Mouse (Mus musculus): ENCODE measurements around the gene Pcnx2. TPM values are rescaled to one million over a fixed set of nuclear protein-coding genes. Genes with fewer than 3 reads are reported as not detected.

The Pcnx2 gene
- not detected in 2 replicates for polyA plus RNA-seq (2012; ENCODE audit: insufficient read depth, low replicate concordance)

GRCm38 (mm10) chr8:125897868-125898788, at the start of gene Pcnx2:
TSS of gene Pcnx2 (minus strand) at chr8:125898317.
- Histone ChIP-seq H3K4me3 (replicated peaks) (peak within 1 kb of the TSS; percentile 38), H3K36me3 (replicated peaks; ENCODE audit: low read length) (no peaks in the 10 kb centered on the region), H3K4me1 (peaks cover 6% of the 10 kb centered on the region; the same call in 1 of the 2 replicates), H3K27me3 (replicated peaks) (peaks cover 32% of the 10 kb centered on the region), H3K9me3 (no peaks in the 10 kb centered on the region)
- TF ChIP-seq GATA1 (IDR thresholded peaks at IDR 0.05; ENCODE audit: borderline replicate concordance, low read length) (no peak), FLI1 (IDR thresholded peaks at IDR 0.05; ENCODE audit: low read length) (no peak)

GRCm38 (mm10) chr8:125944511-125944910, 46.4 kb upstream of the Pcnx2 start:
- Histone ChIP-seq H3K4me1 (no peaks in the 10 kb centered on the region), H3K36me3 (replicated peaks; ENCODE audit: low read length) (no peaks in the 10 kb centered on the region), H3K27me3 (replicated peaks) (no peaks in the 10 kb centered on the region), H3K9me3 (peaks cover 10% of the 10 kb centered on the region; the same call in 1 of the 2 replicates), H3K4me3 (replicated peaks) (no peak overlapping the region)
- TF ChIP-seq GATA1 (IDR thresholded peaks at IDR 0.05; ENCODE audit: borderline replicate concordance, low read length), result no peak
- TF ChIP-seq FLI1 (IDR thresholded peaks at IDR 0.05; ENCODE audit: low read length), result no peak

- no peak for TF ChIP-seq GATA1 (IDR thresholded peaks at IDR 0.05; ENCODE audit: borderline replicate concordance, low read length)
- no peak for TF ChIP-seq FLI1 (IDR thresholded peaks at IDR 0.05; ENCODE audit: low read length)
- H3K36me3 ChIP-seq (replicated peaks; ENCODE audit: low read length), result no peaks in the 10 kb centered on the region
- no peak overlapping the region for H3K4me3 ChIP-seq (replicated peaks)
- H3K4me1 ChIP-seq, result no peaks in the 10 kb centered on the region
- peaks cover 6% of the 10 kb centered on the region for H3K27me3 ChIP-seq (replicated peaks)
- no peaks in the 10 kb centered on the region for H3K9me3 ChIP-seq
These were observed 37.5 kb upstream of the Pcnx2 start for GRCm38 (mm10) chr8:125935649-125936048.

- Histone ChIP-seq H3K9me3 (no peaks in the 10 kb centered on the region), H3K4me1 (no peaks in the 10 kb centered on the region; the same call in 1 of the 2 replicates), H3K4me3 (replicated peaks) (no peak overlapping the region), H3K36me3 (replicated peaks; ENCODE audit: low read length) (no peaks in the 10 kb centered on the region), H3K27me3 (replicated peaks) (peaks cover 6% of the 10 kb centered on the region)
- TF ChIP-seq FLI1 (IDR thresholded peaks at IDR 0.05; ENCODE audit: low read length), result no peak
- no peak for TF ChIP-seq GATA1 (IDR thresholded peaks at IDR 0.05; ENCODE audit: borderline replicate concordance, low read length)
These were observed 33.7 kb upstream of the Pcnx2 start for GRCm38 (mm10) chr8:125931822-125932221.

- H3K27me3 ChIP-seq (replicated peaks), result peaks cover 8% of the 10 kb centered on the region
- H3K36me3 ChIP-seq (replicated peaks; ENCODE audit: low read length), result no peaks in the 10 kb centered on the region
- H3K4me1 ChIP-seq, result no peaks in the 10 kb centered on the region; the same call in 1 of the 2 replicates
- TF ChIP-seq FLI1 (IDR thresholded peaks at IDR 0.05; ENCODE audit: low read length), result no peak
- no peak for TF ChIP-seq GATA1 (IDR thresholded peaks at IDR 0.05; ENCODE audit: borderline replicate concordance, low read length)
- no peak overlapping the region for H3K4me3 ChIP-seq (replicated peaks)
- no peaks in the 10 kb centered on the region for H3K9me3 ChIP-seq
These were observed 32.3 kb upstream of the Pcnx2 start for GRCm38 (mm10) chr8:125930276-125931046.

- H3K27me3 ChIP-seq (replicated peaks), result peaks cover 7% of the 10 kb centered on the region
- no peaks in the 10 kb centered on the region; the same call in 1 of the 2 replicates for H3K4me1 ChIP-seq
- H3K36me3 ChIP-seq (replicated peaks; ENCODE audit: low read length), result no peaks in the 10 kb centered on the region
- H3K4me3 ChIP-seq (replicated peaks), result no peak overlapping the region
- no peak for TF ChIP-seq GATA1 (IDR thresholded peaks at IDR 0.05; ENCODE audit: borderline replicate concordance, low read length)
- TF ChIP-seq FLI1 (IDR thresholded peaks at IDR 0.05; ENCODE audit: low read length), result no peak
- H3K9me3 ChIP-seq, result no peaks in the 10 kb centered on the region
These were observed 28.5 kb upstream of the Pcnx2 start for GRCm38 (mm10) chr8:125926636-125927035.

GRCm38 (mm10) chr8:125922333-125922732, 24.2 kb upstream of the Pcnx2 start:
- Histone ChIP-seq H3K9me3 (no peaks in the 10 kb centered on the region), H3K4me1 (no peaks in the 10 kb centered on the region), H3K36me3 (replicated peaks; ENCODE audit: low read length) (no peaks in the 10 kb centered on the region), H3K4me3 (replicated peaks) (no peak overlapping the region), H3K27me3 (replicated peaks) (peaks cover 6% of the 10 kb centered on the region)
- no peak for TF ChIP-seq GATA1 (IDR thresholded peaks at IDR 0.05; ENCODE audit: borderline replicate concordance, low read length)
- TF ChIP-seq FLI1 (IDR thresholded peaks at IDR 0.05; ENCODE audit: low read length), result no peak

DNA sequence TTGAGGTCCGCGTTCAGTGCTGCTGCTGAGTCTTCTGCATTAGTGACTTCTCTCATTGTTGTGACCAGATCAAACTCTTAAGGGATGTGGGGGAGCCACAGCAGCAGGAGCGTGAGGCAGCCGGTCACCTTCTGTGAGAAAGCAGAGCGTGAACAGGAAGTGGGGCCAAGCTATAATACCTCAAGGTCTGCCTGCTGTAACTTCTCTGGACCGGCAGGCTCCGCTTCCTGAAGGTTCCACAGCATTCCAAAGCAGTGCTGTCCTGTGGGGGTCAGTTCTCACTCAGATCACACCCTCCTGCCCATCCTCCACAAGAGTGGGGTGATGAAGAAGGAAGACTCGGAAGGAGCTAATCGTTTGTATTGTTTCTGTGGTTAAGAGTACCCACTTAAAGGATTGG, 22.6 kb upstream of the Pcnx2 start:
- no peak overlapping the region for H3K4me3 ChIP-seq (replicated peaks)
- TF ChIP-seq GATA1 (IDR thresholded peaks at IDR 0.05; ENCODE audit: borderline replicate concordance, low read length), result no peak
- no peak for TF ChIP-seq FLI1 (IDR thresholded peaks at IDR 0.05; ENCODE audit: low read length)
- H3K27me3 ChIP-seq (replicated peaks), result peaks cover 6% of the 10 kb centered on the region

GRCm38 (mm10) chr8:125920281-125920680, 22.2 kb upstream of the Pcnx2 start:
- Histone ChIP-seq H3K36me3 (replicated peaks; ENCODE audit: low read length) (no peaks in the 10 kb centered on the region), H3K4me1 (no peaks in the 10 kb centered on the region; the same call in 1 of the 2 replicates), H3K27me3 (replicated peaks) (peaks cover 8% of the 10 kb centered on the region), H3K9me3 (no peaks in the 10 kb centered on the region), H3K4me3 (replicated peaks) (no peak overlapping the region)
- TF ChIP-seq FLI1 (IDR thresholded peaks at IDR 0.05; ENCODE audit: low read length) (no peak), GATA1 (IDR thresholded peaks at IDR 0.05; ENCODE audit: borderline replicate concordance, low read length) (no peak)

More for the DNA sequence above, 22.6 kb upstream of the Pcnx2 start:
- Histone ChIP-seq H3K36me3 (replicated peaks; ENCODE audit: low read length) (no peaks in the 10 kb centered on the region), H3K9me3 (no peaks in the 10 kb centered on the region), H3K4me1 (no peaks in the 10 kb centered on the region)
